Mouse (Mus musculus): ENCODE results near the gene Serpinb7. TPM values are rescaled to one million over a fixed set of nuclear protein-coding genes. Genes with fewer than 3 reads are reported as not detected.

Serpinb7 gene
- polyA plus RNA-seq, 1 experiment from 2014 or later = not detected

DNA sequence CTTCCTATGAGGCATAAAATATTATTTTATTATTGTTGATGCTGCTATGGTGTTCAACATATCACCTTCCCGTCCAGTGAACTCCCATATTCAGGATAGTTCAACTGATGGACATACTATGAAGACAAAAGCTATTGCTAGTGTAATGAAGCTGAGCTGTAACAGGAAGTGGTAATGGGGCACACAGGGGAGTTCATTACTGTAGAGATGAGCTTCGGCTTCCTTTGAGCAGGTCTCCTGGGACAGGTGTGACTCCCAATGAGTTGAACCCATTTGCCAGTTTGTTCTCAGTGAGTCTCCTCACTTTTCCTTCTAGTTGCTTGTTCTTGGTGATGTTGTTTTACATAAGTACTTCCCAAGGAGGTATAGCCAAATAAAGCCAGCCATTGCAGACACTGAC, 36.1 kb downstream of the Serpinb7 start:
- Histone ChIP-seq H3K4me1 (ENCODE audit: control insufficient read depth, insufficient read depth, low read length) (no peaks in the 10 kb centered on the region), H3K27me3 (ENCODE audit: control insufficient read depth, insufficient read depth, low read length) (no peaks in the 10 kb centered on the region), H3K4me2 (ENCODE audit: low read length) (no peak overlapping the region), H3K4me3 (replicated peaks; ENCODE audit: low read depth, low read length) (no peak overlapping the region), H3K9me3 (ENCODE audit: control insufficient read depth, low read length) (no peaks in the 10 kb centered on the region), H3K27ac (replicated peaks; ENCODE audit: low read depth, low read length) (no peak overlapping the region), H3K36me3 (ENCODE audit: control insufficient read depth, insufficient read depth, low read length) (no peaks in the 10 kb centered on the region), H3K9ac (replicated peaks; ENCODE audit: low read length) (no peak overlapping the region)
- ATAC-seq (ENCODE audit: low FRiP score, low TSS enrichment) = no peak
- DNase-seq = no peak
- WGBS = 83% methylated on average over 2 of the region's 2 CpGs

DNA sequence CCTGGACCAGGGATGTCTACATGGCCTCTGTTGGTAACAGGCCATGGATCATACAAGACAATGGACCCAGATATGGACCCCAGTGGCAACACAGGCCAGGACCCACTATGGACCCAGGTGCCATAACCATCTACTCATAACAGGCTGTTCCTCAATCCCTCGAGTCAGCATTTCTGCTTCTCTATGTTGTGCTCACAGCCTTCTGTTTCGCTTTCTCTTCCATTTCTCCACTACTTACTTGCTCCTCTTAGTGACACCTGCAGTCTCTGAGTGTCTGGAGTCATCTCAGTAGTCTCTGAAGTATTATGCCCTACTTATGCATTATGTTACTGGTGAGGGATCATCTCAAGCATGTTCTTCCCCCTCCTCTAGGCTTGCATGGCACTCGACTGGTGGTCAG, 40.0 kb downstream of the Serpinb7 start:
- H3K36me3 ChIP-seq (ENCODE audit: control insufficient read depth, insufficient read depth, low read length) = no peaks in the 10 kb centered on the region
- no peak overlapping the region for H3K9ac ChIP-seq (replicated peaks; ENCODE audit: low read length)
- WGBS = 87% methylated on average over 3 of the region's 3 CpGs
- no peaks in the 10 kb centered on the region for H3K4me1 ChIP-seq (ENCODE audit: control insufficient read depth, insufficient read depth, low read length)
- no peaks in the 10 kb centered on the region for H3K9me3 ChIP-seq (ENCODE audit: control insufficient read depth, low read length)
- no peak overlapping the region for H3K4me3 ChIP-seq (replicated peaks; ENCODE audit: low read depth, low read length)
- no peak overlapping the region for H3K27ac ChIP-seq (replicated peaks; ENCODE audit: low read depth, low read length)
- no peak for DNase-seq
- no peaks in the 10 kb centered on the region for H3K27me3 ChIP-seq (ENCODE audit: control insufficient read depth, insufficient read depth, low read length)
- no peak overlapping the region for H3K4me2 ChIP-seq (ENCODE audit: low read length)
- ATAC-seq (ENCODE audit: low FRiP score, low TSS enrichment) = no peak

DNA sequence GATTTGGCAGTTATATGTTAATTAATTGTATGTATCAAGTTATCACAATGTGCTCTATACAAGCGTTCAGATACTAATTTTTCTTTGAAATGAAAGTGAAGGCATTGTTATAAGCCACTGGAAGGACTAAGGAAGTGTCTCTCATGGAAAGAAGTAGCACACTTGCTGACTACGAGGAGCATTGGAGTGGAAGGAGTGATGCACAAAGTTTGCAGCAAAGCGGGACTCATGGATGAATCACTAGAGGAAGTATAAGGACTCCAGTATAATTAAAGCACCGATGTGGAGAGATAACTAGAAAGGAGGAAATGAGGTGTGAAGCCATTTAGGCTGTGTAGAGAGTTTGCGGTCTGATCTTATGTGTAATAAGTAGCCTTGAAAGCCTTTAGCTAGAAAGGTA, 45.9 kb downstream of the Serpinb7 start:
- no peak for DNase-seq

DNA sequence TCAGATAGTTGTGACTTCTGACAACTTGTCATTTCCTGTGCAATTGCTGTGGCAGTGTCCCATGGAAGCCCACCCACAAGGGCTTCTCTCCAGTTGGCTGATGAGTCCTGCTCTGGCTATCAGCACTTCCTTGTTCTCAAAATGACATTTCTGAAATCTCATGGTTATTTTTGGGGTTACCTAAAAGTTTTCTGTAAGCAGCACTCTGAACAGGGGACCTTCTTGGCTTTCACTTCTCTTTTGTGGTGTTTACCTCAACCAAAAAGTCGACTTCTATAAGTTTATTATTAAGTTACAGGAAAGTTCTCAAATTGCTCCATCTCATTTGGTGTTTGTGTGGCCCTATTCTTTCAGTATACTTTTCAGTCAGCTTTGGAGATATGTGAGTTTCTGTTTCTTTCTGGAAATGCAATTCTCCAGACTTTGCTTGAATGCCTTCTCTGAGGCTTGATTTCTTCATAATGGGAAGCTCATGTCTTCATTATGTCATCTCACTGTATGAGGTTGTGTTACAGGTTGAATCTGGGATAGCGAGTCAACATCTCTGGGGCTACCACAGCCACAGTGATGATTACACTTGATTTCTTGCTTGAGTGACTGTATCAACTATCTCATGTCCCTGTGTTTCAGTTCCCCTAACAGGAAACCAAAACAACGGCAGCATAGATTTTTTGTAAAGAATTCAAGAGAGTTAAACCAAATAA, 47.9 kb downstream of the Serpinb7 start:
- no peak for ATAC-seq (ENCODE audit: low FRiP score, low TSS enrichment)
- DNase-seq = no peak
- no peaks in the 10 kb centered on the region for H3K4me1 ChIP-seq (ENCODE audit: control insufficient read depth, insufficient read depth, low read length)
- no peak overlapping the region for H3K9ac ChIP-seq (replicated peaks; ENCODE audit: low read length)
- WGBS = 84% methylated on average over 3 of the region's 3 CpGs
- no peak overlapping the region for H3K4me3 ChIP-seq (replicated peaks; ENCODE audit: low read depth, low read length)
- no peaks in the 10 kb centered on the region for H3K27me3 ChIP-seq (ENCODE audit: control insufficient read depth, insufficient read depth, low read length)
- no peak overlapping the region for H3K27ac ChIP-seq (replicated peaks; ENCODE audit: low read depth, low read length)
- H3K4me2 ChIP-seq (ENCODE audit: low read length) = no peak overlapping the region
- no peaks in the 10 kb centered on the region for H3K9me3 ChIP-seq (ENCODE audit: control insufficient read depth, low read length)
- no peaks in the 10 kb centered on the region for H3K36me3 ChIP-seq (ENCODE audit: control insufficient read depth, insufficient read depth, low read length)

More for the DNA sequence above, 45.9 kb downstream of the Serpinb7 start:
- Histone ChIP-seq H3K9ac (replicated peaks; ENCODE audit: low read length) (no peak overlapping the region), H3K27me3 (ENCODE audit: control insufficient read depth, insufficient read depth, low read length) (no peaks in the 10 kb centered on the region), H3K9me3 (ENCODE audit: control insufficient read depth, low read length) (no peaks in the 10 kb centered on the region), H3K4me3 (replicated peaks; ENCODE audit: low read depth, low read length) (no peak overlapping the region), H3K4me2 (ENCODE audit: low read length) (no peak overlapping the region), H3K4me1 (ENCODE audit: control insufficient read depth, insufficient read depth, low read length) (no peaks in the 10 kb centered on the region), H3K27ac (replicated peaks; ENCODE audit: low read depth, low read length) (no peak overlapping the region), H3K36me3 (ENCODE audit: control insufficient read depth, insufficient read depth, low read length) (no peaks in the 10 kb centered on the region)
- 83% methylated on average over 5 of the region's 5 CpGs for WGBS
- no peak for ATAC-seq (ENCODE audit: low FRiP score, low TSS enrichment)

DNA sequence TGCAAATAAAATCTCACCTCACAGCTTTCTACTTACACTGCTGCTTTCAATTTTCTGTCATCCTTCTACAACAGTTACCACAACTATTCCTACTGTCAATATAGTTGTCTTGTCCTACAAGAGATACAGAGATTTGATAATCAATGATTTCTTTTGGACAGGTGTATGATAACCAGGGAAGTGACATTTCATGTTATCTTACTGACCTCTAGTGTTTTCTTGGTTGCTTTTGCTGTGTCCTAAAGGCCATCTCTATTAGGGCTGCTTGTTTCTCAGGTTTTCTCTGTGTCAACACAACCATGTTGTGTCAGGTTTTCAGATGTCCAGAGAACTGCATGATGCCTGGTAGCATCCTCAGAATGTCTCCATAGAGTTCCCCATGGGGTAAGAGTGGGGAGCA, 80.5 kb downstream of the Serpinb7 start:
- Histone ChIP-seq H3K27ac (replicated peaks; ENCODE audit: low read depth, low read length) (no peak overlapping the region), H3K4me3 (replicated peaks; ENCODE audit: low read depth, low read length) (no peak overlapping the region), H3K4me2 (ENCODE audit: low read length) (no peak overlapping the region), H3K36me3 (ENCODE audit: control insufficient read depth, insufficient read depth, low read length) (no peaks in the 10 kb centered on the region), H3K9me3 (ENCODE audit: control insufficient read depth, low read length) (no peaks in the 10 kb centered on the region), H3K9ac (replicated peaks; ENCODE audit: low read length) (no peak overlapping the region), H3K4me1 (ENCODE audit: control insufficient read depth, insufficient read depth, low read length) (no peaks in the 10 kb centered on the region), H3K27me3 (ENCODE audit: control insufficient read depth, insufficient read depth, low read length) (no peaks in the 10 kb centered on the region)
- DNase-seq = no peak
- ATAC-seq (ENCODE audit: low FRiP score, low TSS enrichment) = no peak

DNA sequence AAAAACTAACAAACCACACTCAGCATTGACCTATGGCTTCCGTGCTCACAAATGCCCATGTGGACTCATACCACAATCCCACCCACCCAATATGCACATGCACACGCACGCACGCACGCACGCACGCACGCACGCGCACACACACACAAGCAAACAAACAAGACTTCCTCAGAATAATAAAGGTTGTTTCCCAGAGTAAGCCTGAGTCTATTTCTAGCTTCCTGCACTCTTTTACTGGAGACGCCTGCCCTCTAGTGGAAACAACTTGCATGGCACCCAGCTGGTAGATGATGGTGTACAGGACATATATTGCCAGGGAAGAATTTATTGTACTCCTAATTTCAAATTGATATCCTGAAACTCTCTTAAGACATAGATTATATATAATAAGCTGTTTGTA, 82.0 kb downstream of the Serpinb7 start:
- H3K4me3 ChIP-seq (replicated peaks; ENCODE audit: low read depth, low read length) = no peak overlapping the region
- no peaks in the 10 kb centered on the region for H3K36me3 ChIP-seq (ENCODE audit: control insufficient read depth, insufficient read depth, low read length)
- no peak overlapping the region for H3K27ac ChIP-seq (replicated peaks; ENCODE audit: low read depth, low read length)
- peak overlapping the region; percentile 36 for H3K4me2 ChIP-seq (ENCODE audit: low read length)
- H3K27me3 ChIP-seq (ENCODE audit: control insufficient read depth, insufficient read depth, low read length) = no peaks in the 10 kb centered on the region
- no peaks in the 10 kb centered on the region for H3K9me3 ChIP-seq (ENCODE audit: control insufficient read depth, low read length)
- no peaks in the 10 kb centered on the region for H3K4me1 ChIP-seq (ENCODE audit: control insufficient read depth, insufficient read depth, low read length)
- no peak overlapping the region for H3K9ac ChIP-seq (replicated peaks; ENCODE audit: low read length)
- ATAC-seq (ENCODE audit: low FRiP score, low TSS enrichment) (peak; percentile 63; the same call in 1 of the 2 replicates), DNase-seq (peak; percentile 89)
- 22% methylated on average over 11 of the region's 11 CpGs for WGBS

DNA sequence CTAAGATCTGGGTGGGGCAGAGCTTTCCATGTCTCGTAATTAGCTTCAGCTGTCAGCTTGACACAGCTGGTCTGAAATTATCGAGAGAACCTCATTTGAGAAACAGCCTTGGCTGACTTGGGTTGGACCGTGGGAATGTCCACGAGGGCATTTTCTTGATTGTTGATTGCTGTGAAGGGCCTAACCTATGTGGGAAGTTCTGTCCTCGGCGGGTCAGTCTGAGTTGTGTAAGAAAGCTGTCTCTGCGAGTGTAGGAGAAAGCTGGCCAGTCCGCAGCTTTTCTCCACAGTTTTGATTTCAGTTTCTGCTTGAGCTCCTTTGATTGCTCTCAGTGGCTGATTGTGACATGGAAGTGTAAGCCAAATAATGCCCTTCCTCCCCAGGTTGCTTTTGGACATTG, 90.1 kb downstream of the Serpinb7 start:
- WGBS = 87% methylated on average over 8 of the region's 8 CpGs
- no peak overlapping the region for H3K9ac ChIP-seq (replicated peaks; ENCODE audit: low read length)
- H3K4me3 ChIP-seq (replicated peaks; ENCODE audit: low read depth, low read length) = no peak overlapping the region
- DNase-seq = no peak
- H3K36me3 ChIP-seq (ENCODE audit: control insufficient read depth, insufficient read depth, low read length) = no peaks in the 10 kb centered on the region
- no peak overlapping the region for H3K4me2 ChIP-seq (ENCODE audit: low read length)
- no peaks in the 10 kb centered on the region for H3K9me3 ChIP-seq (ENCODE audit: control insufficient read depth, low read length)
- H3K27me3 ChIP-seq (ENCODE audit: control insufficient read depth, insufficient read depth, low read length) = no peaks in the 10 kb centered on the region
- no peak overlapping the region for H3K27ac ChIP-seq (replicated peaks; ENCODE audit: low read depth, low read length)
- no peaks in the 10 kb centered on the region for H3K4me1 ChIP-seq (ENCODE audit: control insufficient read depth, insufficient read depth, low read length)
- ATAC-seq (ENCODE audit: low FRiP score, low TSS enrichment) = no peak

DNA sequence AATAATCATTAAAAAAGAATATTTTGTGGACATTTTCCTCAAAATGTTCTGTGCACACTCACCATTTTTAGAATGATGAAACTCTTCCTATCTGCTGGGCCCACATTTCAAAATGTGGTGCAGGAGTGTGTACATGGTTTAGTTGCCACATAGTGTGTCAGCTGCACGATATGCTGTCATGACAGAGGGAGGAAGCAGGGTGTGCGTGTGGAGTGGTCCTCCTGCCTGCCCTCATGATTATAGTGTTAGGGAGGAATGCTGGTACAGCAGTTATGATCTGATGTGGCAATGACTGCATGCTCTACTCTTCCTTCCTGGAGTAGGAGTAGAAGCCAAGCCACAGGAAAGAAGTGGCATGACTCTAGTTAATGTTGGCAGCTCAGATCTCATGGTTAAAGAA, 97.3 kb downstream of the Serpinb7 start:
- ATAC-seq (ENCODE audit: low FRiP score, low TSS enrichment) (no peak), DNase-seq (no peak)
- Histone ChIP-seq H3K36me3 (ENCODE audit: control insufficient read depth, insufficient read depth, low read length) (no peaks in the 10 kb centered on the region), H3K4me3 (replicated peaks; ENCODE audit: low read depth, low read length) (no peak overlapping the region), H3K27ac (replicated peaks; ENCODE audit: low read depth, low read length) (no peak overlapping the region), H3K4me2 (ENCODE audit: low read length) (no peak overlapping the region), H3K4me1 (ENCODE audit: control insufficient read depth, insufficient read depth, low read length) (no peaks in the 10 kb centered on the region), H3K27me3 (ENCODE audit: control insufficient read depth, insufficient read depth, low read length) (no peaks in the 10 kb centered on the region), H3K9ac (replicated peaks; ENCODE audit: low read length) (no peak overlapping the region), H3K9me3 (ENCODE audit: control insufficient read depth, low read length) (no peaks in the 10 kb centered on the region)
- WGBS = 76% methylated on average over 2 of the region's 2 CpGs

DNA sequence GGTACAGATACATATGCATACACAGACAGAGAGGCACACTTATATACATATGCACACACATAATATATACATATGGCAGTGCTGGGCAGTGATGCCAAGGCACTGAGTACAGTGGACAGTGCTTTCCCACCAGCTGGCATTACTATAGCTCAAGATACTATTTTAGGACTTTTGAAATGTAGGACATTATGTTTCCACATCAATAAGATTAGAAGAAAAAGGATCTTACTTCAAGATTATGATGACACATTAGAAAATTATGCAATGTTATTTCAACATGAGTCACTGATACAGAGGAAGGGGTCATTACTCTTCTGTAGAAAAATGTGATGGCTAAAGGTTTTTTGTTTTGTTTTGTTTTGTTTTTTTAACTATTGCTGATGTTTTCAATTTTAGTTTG, 102.6 kb downstream of the Serpinb7 start:
- no peak for DNase-seq
- no peak overlapping the region for H3K4me2 ChIP-seq (ENCODE audit: low read length)
- H3K4me3 ChIP-seq (replicated peaks; ENCODE audit: low read depth, low read length) = no peak overlapping the region
- no peaks in the 10 kb centered on the region for H3K4me1 ChIP-seq (ENCODE audit: control insufficient read depth, insufficient read depth, low read length)
- no peak overlapping the region for H3K27ac ChIP-seq (replicated peaks; ENCODE audit: low read depth, low read length)
- no peaks in the 10 kb centered on the region for H3K36me3 ChIP-seq (ENCODE audit: control insufficient read depth, insufficient read depth, low read length)
- H3K27me3 ChIP-seq (ENCODE audit: control insufficient read depth, insufficient read depth, low read length) = no peaks in the 10 kb centered on the region
- no peak for ATAC-seq (ENCODE audit: low FRiP score, low TSS enrichment)
- no peak overlapping the region for H3K9ac ChIP-seq (replicated peaks; ENCODE audit: low read length)
- H3K9me3 ChIP-seq (ENCODE audit: control insufficient read depth, low read length) = no peaks in the 10 kb centered on the region
